Mouse (Mus musculus): Measurements from ENCODE around the gene Dsp. TPM values are rescaled to one million over a fixed set of nuclear protein-coding genes. Genes with fewer than 3 reads are reported as not detected.

The Dsp gene
- polyA plus RNA-seq, 1 experiment, result 10.6 TPM

DNA sequence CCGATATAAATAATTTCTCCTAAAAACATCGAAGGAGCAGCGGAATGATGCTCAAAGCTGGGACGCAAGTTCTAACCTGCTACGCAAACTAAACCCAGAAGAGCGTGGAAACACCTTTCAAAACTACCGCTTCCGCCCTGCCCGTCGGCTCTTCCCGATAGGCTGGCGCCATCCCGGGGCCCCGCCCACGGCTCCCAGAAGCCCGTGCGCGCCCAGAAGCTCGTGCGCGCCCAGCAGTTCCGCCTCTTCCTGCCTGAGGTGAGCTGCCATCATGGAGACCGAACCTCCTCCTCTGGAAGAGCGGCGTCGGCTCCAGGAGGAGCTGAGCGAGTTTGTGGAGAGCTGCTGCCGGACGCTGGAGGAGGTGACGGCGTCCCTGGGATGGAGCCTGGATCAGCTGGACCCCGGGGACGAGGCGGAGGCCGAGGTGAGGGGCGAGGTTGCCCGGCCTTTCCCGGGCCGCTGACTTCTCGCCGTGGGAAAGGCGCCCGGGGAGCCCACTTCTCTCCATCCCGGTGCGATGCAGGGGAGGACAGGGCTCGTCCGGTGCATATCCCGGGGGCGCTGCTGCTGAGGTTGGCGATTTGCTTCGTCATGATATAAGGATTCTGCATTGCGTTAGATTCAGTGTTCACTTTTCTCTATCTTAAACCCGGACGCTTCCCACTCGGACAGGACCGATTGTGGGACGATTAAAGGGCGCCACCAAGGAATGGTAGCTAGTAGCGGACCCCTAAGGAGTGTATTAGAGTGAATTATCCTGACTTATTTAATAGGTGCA is 53.8 kb downstream of the Dsp start, which contains the start of gene Snrnp48:
Snrnp48 (plus strand) TSS at position 237 of the 781 bp plus-strand sequence.
- under 1% methylated on average over 59 of the region's 59 CpGs for WGBS
- peak; percentile 60; the same call in 1 of the 2 replicates for TF ChIP-seq CTCF (IDR thresholded peaks at IDR 0.05; ENCODE audit: borderline replicate concordance, control insufficient read depth, extremely low read depth, insufficient read depth, low read length, poor library complexity)
- peak; percentile 73 for TF ChIP-seq POLR2A (IDR thresholded peaks at IDR 0.05; ENCODE audit: control insufficient read depth, extremely low read depth, insufficient read depth, low read length, poor library complexity)
- Histone ChIP-seq H3K4me3 (ENCODE audit: control insufficient read depth, insufficient read depth, low read length) (peak within 1 kb of the TSS; percentile 78), H3K4me1 (replicated peaks; ENCODE audit: control insufficient read depth, insufficient read depth, low read length) (no peaks in the 10 kb centered on the region), H3K36me3 (ENCODE audit: control insufficient read depth, insufficient read depth, low read length) (peaks cover 3% of the 10 kb centered on the region; the same call in 1 of the 2 replicates), H3K27ac (ENCODE audit: control insufficient read depth, insufficient read depth, low read length) (no peak within 1 kb of the TSS), H3K27me3 (ENCODE audit: control insufficient read depth, insufficient read depth, low read length) (no peaks in the 10 kb centered on the region)
- DNase-seq, result peak; percentile 89

DNA sequence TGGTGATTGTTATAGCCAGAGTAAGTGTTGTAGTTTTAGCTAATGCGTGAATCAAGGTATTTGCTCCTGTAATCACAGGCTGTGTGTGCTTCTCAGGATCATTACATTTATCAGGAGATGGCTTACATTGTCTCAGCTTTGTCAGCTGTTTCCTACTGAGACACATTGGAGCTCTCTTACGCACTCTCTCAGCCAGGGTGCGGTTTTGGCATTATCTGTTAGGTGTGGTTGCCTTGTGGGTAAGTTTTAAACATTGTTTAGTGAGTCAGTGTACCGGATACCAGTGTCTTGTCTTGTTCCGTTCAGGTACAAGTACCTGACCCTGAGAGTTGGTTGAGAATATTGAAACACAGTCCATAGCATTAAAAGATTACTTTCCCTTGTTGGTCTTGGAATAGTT is 60.0 kb downstream of the Dsp start:
- no peaks in the 10 kb centered on the region for H3K27me3 ChIP-seq (ENCODE audit: control insufficient read depth, insufficient read depth, low read length)
- no peak for DNase-seq
- no peak overlapping the region for H3K4me3 ChIP-seq (ENCODE audit: control insufficient read depth, insufficient read depth, low read length)
- H3K27ac ChIP-seq (ENCODE audit: control insufficient read depth, insufficient read depth, low read length), result no peak overlapping the region
- WGBS, result 97% methylated on average over 5 of the region's 5 CpGs
- H3K4me1 ChIP-seq (replicated peaks; ENCODE audit: control insufficient read depth, insufficient read depth, low read length), result no peaks in the 10 kb centered on the region
- peaks cover 45% of the 10 kb centered on the region for H3K36me3 ChIP-seq (ENCODE audit: control insufficient read depth, insufficient read depth, low read length)
- TF ChIP-seq POLR2A (IDR thresholded peaks at IDR 0.05; ENCODE audit: control insufficient read depth, extremely low read depth, insufficient read depth, low read length, poor library complexity) (no peak), CTCF (IDR thresholded peaks at IDR 0.05; ENCODE audit: borderline replicate concordance, control insufficient read depth, extremely low read depth, insufficient read depth, low read length, poor library complexity) (no peak)

GRCm38 (mm10) chr13:38218686-38219085 is 67.6 kb downstream of the Dsp start:
- H3K27me3 ChIP-seq (ENCODE audit: control insufficient read depth, insufficient read depth, low read length), result no peaks in the 10 kb centered on the region
- no peak for TF ChIP-seq CTCF (IDR thresholded peaks at IDR 0.05; ENCODE audit: borderline replicate concordance, control insufficient read depth, extremely low read depth, insufficient read depth, low read length, poor library complexity)
- no peak for TF ChIP-seq POLR2A (IDR thresholded peaks at IDR 0.05; ENCODE audit: control insufficient read depth, extremely low read depth, insufficient read depth, low read length, poor library complexity)
- H3K4me3 ChIP-seq (ENCODE audit: control insufficient read depth, insufficient read depth, low read length), result no peak overlapping the region
- no peaks in the 10 kb centered on the region for H3K4me1 ChIP-seq (replicated peaks; ENCODE audit: control insufficient read depth, insufficient read depth, low read length)
- no peak overlapping the region for H3K27ac ChIP-seq (ENCODE audit: control insufficient read depth, insufficient read depth, low read length)
- H3K36me3 ChIP-seq (ENCODE audit: control insufficient read depth, insufficient read depth, low read length), result peaks cover 83% of the 10 kb centered on the region
- 100% methylated on average over 3 of the region's 3 CpGs for WGBS
- DNase-seq, result no peak

DNA sequence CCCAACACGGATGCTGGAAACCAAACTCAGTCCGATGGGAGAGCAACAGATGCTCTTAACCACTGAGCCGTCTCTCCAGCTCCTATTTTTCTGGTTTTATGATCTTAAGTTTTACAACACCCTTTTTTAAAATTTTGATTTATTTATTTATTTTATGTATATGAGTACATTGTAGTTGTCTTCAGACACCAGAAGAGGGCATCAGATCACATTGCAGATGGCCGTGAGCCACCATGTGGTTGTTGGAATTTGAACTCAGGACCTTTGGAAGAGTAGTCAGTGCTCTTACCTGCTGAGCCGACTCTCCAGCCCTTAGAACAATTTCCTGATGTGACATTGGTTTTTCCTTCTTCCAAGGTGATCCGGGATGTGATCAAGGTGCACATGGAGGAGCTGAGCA is 69.2 kb downstream of the Dsp start:
- no peaks in the 10 kb centered on the region for H3K27me3 ChIP-seq (ENCODE audit: control insufficient read depth, insufficient read depth, low read length)
- TF ChIP-seq CTCF (IDR thresholded peaks at IDR 0.05; ENCODE audit: borderline replicate concordance, control insufficient read depth, extremely low read depth, insufficient read depth, low read length, poor library complexity) (no peak), POLR2A (IDR thresholded peaks at IDR 0.05; ENCODE audit: control insufficient read depth, extremely low read depth, insufficient read depth, low read length, poor library complexity) (no peak)
- no peak overlapping the region for H3K4me3 ChIP-seq (ENCODE audit: control insufficient read depth, insufficient read depth, low read length)
- no peaks in the 10 kb centered on the region for H3K4me1 ChIP-seq (replicated peaks; ENCODE audit: control insufficient read depth, insufficient read depth, low read length)
- H3K36me3 ChIP-seq (ENCODE audit: control insufficient read depth, insufficient read depth, low read length), result peaks cover 90% of the 10 kb centered on the region
- H3K27ac ChIP-seq (ENCODE audit: control insufficient read depth, insufficient read depth, low read length), result no peak overlapping the region
- WGBS, result 97% methylated on average over 6 of the region's 6 CpGs
- no peak for DNase-seq

DNA sequence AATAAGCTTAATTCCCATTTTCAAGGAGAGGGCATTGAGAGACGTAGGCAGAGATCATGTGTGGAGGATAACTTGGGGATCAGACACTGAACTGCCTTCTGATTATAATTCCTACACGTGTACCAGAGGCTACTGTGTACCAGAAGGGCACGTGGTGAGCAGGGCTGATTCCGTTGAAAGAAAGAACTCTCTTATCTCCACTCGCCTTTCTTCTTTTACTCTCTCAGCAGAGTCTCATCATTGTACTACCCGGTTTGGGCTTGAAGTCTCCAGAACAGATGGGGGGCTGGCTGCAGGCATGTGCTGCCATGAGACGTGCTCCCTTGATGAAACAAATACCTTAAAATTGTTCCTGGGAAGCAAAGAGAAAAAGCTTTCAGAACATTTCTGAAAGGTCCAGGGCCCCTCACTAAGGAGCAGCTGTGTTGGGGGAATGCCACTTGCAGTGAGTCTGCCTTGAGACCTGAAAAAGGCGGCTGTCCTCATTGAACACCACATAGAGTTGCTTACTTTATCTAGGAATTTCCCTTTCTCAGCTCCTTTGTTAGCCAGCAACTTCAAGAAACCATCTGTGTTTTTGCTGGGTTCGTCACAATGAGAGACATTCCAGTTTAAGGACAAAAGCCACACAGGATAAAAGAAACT is 79.2 kb downstream of the Dsp start:
- TF ChIP-seq POLR2A (IDR thresholded peaks at IDR 0.05; ENCODE audit: control insufficient read depth, extremely low read depth, insufficient read depth, low read length, poor library complexity) (no peak), CTCF (IDR thresholded peaks at IDR 0.05; ENCODE audit: borderline replicate concordance, control insufficient read depth, extremely low read depth, insufficient read depth, low read length, poor library complexity) (no peak)
- no peak for DNase-seq
- Histone ChIP-seq H3K4me1 (replicated peaks; ENCODE audit: control insufficient read depth, insufficient read depth, low read length) (no peaks in the 10 kb centered on the region), H3K27ac (ENCODE audit: control insufficient read depth, insufficient read depth, low read length) (no peak overlapping the region), H3K27me3 (ENCODE audit: control insufficient read depth, insufficient read depth, low read length) (no peaks in the 10 kb centered on the region), H3K36me3 (ENCODE audit: control insufficient read depth, insufficient read depth, low read length) (peaks cover 20% of the 10 kb centered on the region), H3K4me3 (ENCODE audit: control insufficient read depth, insufficient read depth, low read length) (no peak overlapping the region)
- WGBS, result 95% methylated on average over 9 of the region's 9 CpGs

GRCm38 (mm10) chr13:38232411-38232810 is 81.3 kb downstream of the Dsp start:
- H3K4me3 ChIP-seq (ENCODE audit: control insufficient read depth, insufficient read depth, low read length), result no peak overlapping the region

More at GRCm38 (mm10) chr13:38232411-38232810, 81.3 kb downstream of the Dsp start:
- no peak for TF ChIP-seq POLR2A (IDR thresholded peaks at IDR 0.05; ENCODE audit: control insufficient read depth, extremely low read depth, insufficient read depth, low read length, poor library complexity)
- TF ChIP-seq CTCF (IDR thresholded peaks at IDR 0.05; ENCODE audit: borderline replicate concordance, control insufficient read depth, extremely low read depth, insufficient read depth, low read length, poor library complexity), result no peak
- H3K27me3 ChIP-seq (ENCODE audit: control insufficient read depth, insufficient read depth, low read length), result no peaks in the 10 kb centered on the region
- H3K36me3 ChIP-seq (ENCODE audit: control insufficient read depth, insufficient read depth, low read length), result peaks cover 11% of the 10 kb centered on the region; the same call in 1 of the 2 replicates
- DNase-seq, result no peak
- H3K27ac ChIP-seq (ENCODE audit: control insufficient read depth, insufficient read depth, low read length), result no peak overlapping the region
- 93% methylated on average over 4 of the region's 4 CpGs for WGBS
- H3K4me1 ChIP-seq (replicated peaks; ENCODE audit: control insufficient read depth, insufficient read depth, low read length), result no peaks in the 10 kb centered on the region

All from thymus, adult 2 months (tissue).